Mouse (Mus musculus): ENCODE data around the gene Plxdc1.

Gene Plxdc1

DNA sequence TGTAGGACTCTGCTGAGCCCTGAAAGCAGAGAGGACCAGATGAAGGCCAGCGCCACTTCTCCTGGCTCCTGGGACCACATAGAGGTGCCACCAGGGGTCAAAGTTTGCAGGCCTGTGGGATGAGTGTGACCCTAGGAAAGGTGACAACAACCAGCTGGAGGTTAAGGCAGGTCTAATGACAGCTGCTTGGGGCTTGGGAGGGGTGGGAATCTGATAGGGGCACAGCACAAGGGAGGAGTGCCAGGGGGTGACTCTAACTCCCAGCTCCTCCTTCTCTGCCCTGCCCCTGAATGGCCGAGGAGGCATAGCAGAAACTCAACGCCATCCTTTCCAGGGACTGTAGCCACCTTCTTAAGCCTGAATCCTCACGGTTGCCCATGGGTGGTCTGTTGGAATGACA is 30.6 kb upstream of the Plxdc1 start:
- no peak for DNase-seq (ENCODE audit: low read depth, low spot score)

DNA sequence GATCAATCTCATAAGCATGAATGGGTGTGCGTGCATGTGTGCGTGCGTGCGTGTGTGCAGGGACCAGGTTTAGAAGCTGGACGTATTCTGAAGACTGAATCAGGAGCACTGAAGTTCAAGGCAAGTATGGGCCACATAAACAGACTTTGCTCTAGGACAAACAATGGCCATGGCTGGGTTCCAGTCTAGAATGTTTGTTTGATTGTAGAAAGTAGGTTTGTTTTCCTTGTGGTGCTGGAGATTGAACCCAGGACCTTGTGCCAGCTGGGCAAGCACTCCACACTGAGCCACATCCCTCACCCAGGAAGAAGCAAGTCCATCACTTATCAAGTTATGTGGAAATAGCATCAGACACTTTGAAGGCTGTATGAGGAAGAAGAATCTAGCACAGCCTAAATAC is 29.9 kb upstream of the Plxdc1 start:
- DNase-seq (ENCODE audit: low read depth, low spot score) = no peak

DNA sequence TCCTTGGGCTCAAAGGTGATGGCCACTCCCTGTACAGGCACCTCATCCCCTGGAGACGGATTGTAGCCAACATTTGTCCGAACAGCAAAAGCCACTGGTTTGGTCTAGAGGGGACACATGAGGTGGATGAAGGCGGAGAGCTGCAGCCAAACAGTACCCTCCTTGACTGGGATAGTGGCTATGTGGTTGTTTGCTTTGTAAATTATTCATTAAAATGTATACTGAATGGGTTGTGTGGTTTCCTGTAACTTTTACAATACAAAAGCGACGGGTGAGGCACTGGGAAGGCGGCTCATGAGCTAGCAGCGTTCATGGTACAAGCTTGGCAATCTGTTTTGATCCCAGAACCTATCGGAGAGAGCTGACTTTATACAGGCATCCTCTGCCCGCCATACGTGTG is 26.6 kb upstream of the Plxdc1 start:
- no peak for DNase-seq (ENCODE audit: low read depth, low spot score)

DNA sequence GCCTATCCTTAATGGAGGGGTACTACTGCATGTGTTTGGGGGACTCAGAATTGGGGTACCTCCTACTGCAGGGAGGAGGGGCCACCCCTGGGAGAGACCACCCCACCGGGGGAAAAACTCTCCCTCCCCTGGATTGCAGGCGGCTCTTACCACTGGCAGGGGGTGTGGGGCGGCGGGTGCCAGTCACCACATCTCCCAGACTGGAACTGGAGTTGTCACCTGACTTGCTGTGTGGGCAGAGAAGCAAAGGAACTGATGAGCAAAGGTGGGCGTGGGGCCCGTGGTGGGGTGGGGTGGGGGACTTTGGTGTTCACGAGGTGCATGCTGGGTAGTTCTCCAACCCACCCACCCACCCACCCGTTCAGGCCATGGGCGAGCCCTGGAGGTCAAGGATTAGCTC is 25.5 kb upstream of the Plxdc1 start:
- DNase-seq (ENCODE audit: low read depth, low spot score) = no peak

DNA sequence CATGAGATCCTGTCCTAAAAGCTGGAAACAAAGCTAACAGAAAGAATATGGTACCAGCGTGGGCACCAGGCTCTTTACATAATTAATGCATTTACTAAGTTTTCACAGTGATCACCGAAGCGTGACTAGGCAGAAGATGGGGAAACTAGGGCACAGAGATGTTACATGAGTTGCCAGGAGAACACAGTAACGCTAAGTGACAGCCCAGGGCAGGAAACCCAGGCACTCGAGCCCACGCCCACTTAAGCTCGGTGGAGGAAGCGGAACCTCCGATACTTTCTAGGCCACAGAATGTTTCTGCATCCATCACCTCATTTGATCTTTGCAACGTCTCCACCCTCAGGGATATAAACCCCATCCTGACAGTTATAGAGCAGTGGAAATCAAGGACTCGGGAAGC is 21.8 kb upstream of the Plxdc1 start:
- no peak for DNase-seq (ENCODE audit: low read depth, low spot score)

DNA sequence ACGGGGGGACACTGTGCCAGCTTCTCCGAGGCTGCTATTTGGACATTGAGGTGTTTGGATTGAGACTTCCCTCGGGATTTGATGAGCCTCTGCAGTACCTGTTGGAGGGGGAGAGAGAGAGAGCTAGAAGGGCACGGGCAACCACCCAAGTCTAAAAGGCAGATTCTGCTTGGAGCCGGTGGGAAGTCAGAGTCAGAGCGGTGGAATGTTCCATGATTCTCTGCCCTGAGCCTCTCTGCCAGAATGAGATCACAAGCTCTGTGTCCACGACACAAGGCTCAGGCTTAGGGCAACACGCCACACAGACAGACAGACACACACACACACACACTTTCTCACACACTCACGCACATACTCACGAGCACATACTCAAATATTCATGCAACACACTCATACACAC is 19.4 kb upstream of the Plxdc1 start:
- no peak for DNase-seq (ENCODE audit: low read depth, low spot score)

DNA sequence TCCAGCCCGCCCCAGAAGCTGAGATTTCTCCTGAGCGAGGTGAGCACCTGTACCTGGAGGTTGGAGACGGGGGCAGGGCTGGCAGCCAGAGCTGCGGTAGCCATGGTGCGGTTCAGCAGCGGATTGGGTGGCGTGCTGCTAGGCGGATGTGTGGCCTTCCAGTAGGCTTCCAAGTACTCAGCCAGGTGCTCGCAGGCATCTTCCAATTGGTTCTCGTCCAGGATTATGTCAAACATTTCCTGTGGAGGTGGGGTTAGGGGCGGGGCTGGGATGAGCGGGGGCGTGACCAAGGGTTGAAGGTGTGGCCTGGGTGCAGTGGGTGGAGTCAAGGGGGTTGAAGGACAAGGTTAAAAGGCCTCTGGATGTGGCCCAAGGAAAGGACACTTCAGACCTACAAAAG is 18.8 kb upstream of the Plxdc1 start:
- DNase-seq (ENCODE audit: low read depth, low spot score) = no peak

DNA sequence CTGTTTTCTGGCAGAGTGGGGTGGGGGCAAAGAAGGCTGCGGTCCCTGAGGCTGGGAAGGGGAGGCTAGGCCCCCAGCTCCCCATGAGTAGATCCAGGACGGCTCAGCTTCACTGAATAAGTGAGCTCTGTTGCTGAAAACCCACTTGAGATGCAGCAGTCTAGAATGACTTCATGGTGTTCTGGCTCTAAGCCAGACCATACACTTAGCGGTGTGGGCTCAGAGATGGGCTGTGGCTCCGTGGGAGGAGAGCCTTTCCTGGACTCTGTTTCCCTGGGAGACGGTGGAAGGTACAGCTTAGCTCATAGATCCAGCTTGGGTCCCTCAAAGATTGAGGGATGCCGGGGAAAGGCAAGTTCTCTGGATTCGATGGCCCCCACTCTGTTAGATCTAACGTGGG is 17.9 kb upstream of the Plxdc1 start:
- DNase-seq (ENCODE audit: low read depth, low spot score) = no peak

DNA sequence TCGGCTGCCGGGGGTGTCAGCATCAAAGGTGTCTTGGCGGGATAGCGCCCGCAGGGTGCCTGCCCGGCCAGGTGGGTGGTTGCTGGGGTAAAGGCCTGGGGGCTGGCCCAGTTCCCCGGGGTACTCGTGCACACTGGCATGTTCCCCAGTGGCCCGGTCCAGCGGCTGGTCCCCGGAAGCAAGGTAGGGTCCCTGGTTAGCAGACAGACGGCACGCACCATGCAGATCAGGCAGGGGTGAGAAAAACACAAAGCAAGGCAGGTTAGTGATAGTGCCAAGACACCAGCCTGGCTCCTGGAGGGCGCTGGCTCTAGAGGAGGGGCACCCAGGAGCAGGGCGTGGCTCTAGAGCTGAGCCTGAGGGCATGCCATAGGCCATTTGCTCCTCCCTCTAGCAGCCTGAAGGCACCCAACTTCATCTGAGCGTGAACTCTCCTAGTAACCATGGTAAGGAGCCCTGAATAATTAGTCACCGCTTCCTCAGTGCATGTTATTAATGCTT is 17.0 kb upstream of the Plxdc1 start:
- DNase-seq (ENCODE audit: low read depth, low spot score) = no peak

DNA sequence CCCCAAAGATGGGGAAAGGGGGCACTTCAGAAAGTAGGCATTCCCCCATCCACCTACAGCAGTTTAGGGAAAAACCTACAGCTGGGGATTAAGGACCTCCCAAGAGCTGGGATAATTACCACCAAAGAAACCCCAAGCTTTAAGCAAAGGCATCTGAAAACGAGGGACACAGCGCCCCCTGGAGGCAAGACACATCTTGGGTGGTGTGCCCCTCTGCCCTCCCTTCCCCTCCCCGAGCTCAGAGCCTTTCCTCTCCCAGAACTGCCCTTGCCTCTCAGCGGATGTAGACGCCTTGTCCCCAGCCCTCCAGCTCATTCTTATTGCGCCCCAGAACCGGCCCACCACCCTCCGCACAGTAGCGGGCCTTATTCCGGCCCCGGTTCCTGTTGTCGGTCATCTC is 16.4 kb upstream of the Plxdc1 start:
- DNase-seq (ENCODE audit: low read depth, low spot score) = peak; percentile 44

DNA sequence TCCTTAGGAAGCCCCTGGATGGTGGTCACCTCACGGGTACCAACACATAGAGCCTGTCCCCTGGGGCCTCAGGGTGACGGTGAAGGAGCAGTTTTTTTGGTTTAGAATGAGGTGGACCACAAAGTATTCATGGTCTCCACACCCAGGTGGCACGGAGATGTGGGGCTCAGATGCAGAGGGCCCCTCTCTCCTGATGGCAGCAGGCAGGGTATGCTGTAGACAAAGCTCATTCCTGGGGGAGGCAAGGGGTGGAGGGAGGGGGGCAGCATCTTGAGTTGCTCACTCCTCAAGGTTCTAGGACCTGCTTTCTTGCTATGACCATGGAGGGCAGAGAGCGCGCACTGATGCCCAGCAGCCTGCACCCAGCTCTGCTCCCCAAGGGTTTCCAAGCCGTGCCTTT is 15.7 kb upstream of the Plxdc1 start:
- DNase-seq (ENCODE audit: low read depth, low spot score) = no peak

DNA sequence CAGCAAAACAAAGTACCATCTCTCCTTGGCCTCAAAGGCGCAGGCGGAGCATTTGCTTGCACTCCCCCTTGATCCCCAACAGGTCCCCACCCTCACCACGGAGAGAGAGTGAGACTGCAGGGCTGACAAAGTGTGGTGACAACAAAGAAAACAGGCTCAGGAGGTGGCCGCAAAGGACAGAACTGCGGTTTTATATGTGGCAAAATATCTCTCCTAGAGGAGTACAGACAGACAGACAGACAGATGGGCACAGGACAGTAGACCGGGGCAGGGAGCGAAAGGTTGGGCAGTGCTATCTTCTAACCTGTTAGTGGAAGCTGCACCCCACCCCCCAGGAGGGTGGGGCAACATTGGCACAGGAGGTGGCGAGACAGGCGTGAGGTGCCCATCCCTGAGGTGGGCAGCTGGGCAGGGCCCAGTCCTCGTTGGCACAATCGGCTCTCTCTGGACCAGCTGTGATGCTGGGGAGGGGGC is 15.1 kb upstream of the Plxdc1 start:
- DNase-seq (ENCODE audit: low read depth, low spot score) = no peak

DNA sequence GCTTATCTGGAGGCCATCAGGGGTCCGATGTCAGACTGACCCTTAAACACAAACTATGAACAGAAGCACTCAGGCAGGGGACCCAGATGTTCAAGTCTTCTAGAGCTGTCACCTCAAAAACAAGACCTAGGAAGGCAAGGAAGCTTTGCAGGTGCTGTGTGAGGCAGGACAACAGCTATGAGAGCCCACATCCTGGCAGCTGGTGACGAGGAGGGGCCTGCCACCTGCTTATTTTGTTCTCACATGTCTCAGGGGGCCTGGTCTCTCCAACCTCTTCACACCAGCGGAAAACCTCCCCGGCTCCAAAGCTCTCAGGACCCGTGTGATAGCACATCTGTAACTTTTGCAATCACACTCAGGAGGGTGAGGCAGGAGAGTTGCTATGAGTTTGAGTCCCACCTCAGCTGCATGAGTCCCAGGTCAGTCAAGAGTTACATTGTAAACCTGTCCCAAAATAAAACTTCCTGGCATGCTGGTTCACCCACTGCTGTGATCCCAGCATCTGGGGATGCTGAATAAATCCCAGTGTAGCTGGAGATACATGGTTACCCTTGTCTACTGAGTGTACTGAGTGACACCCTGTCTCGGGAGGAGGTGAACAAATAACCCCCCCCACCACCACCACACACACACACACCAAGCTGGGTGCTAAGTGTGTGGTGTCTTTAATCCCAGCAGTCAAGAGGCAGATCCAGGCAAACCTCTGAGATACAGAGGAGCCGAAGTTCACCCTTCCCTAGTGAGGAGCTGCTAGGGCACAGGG is 14.3 kb upstream of the Plxdc1 start:
- no peak for DNase-seq (ENCODE audit: low read depth, low spot score)

DNA sequence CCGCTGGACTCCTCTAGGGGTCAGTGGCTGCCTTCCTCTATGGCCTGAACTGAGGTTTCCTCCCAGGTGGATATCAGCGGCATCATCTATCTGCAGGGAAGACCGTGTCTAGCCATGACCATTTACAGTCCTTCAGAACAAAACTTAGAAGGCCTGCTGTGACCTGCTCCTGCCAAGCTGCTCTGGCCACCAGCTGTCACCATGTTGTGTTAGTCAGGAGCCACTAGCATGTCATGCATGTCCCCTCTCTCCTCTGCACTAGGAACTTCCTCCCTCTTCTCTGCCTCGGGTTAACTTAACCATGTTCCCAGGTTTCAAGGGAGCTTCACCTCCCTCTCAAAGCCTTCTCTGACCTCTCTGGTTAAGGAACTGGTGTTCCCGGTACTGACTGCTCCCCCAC is 13.5 kb upstream of the Plxdc1 start:
- no peak for DNase-seq (ENCODE audit: low read depth, low spot score)

DNA sequence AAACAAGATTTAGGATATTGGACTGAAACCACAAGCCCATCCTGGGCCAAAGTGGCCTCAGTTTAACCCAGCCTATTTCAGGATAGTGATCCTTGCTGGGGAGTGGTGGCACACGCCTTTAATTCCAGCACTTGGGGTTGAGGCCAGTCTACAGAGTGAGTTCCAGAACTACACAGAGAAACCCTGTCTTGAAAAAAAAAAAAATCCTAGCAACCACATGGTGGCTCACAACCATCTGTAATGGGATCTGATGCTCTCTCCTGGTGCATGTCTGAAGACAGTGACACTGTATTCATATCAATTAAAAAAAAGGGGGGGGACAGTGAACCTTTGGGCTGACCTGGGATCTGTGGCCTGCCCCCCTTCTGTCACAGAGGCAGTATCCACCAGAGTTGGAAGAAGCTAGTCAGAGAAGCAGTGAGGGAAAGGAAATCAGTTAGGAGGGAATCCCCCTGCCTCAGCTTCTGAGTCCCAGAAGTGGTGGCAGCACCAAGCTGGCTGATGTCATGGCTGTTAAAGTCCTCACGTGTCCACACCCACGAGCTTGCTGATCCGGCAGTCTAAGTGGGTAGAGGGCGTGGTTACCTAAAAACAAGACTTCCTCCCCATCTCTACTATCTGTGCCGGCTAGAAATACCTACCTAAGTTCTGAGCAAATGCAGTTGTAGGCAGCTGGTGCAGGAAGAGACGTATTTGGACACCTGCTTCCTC is 12.8 kb upstream of the Plxdc1 start:
- no peak for DNase-seq (ENCODE audit: low read depth, low spot score)

DNA sequence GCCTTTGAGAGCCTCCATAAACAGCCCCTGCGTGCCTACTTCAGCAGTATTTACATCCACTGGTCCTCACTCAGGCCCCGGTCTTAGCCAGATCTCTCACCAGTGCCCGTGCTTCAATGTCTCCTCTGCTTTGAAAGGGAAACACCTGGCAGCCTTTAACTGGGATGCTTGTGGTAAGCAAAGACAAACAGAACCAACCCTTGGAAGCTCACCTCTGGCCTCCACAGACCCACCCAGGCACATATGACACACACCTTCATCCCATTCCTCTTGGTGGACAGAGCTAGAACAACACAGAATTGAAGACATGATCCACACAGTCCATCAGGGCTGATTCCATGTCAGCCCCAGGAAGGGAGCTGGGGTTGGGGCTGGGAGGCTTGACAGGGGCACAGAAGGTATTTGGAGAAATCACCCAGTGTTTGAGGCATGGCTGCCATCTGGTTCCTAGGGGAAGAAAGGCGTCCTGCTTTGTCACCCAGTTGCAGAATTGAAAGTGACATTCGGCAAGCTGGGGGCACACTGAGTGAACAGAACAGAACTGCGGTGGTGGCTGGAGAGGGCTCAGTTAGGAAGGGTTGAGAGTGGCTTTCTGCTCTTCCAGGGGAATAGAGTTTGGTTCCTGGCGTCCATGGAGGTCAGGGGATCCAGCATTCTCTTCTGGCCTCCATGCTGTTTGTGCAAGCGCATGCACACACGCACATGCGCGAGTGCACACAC is 12.0 kb upstream of the Plxdc1 start:
- DNase-seq (ENCODE audit: low read depth, low spot score) = no peak

DNA sequence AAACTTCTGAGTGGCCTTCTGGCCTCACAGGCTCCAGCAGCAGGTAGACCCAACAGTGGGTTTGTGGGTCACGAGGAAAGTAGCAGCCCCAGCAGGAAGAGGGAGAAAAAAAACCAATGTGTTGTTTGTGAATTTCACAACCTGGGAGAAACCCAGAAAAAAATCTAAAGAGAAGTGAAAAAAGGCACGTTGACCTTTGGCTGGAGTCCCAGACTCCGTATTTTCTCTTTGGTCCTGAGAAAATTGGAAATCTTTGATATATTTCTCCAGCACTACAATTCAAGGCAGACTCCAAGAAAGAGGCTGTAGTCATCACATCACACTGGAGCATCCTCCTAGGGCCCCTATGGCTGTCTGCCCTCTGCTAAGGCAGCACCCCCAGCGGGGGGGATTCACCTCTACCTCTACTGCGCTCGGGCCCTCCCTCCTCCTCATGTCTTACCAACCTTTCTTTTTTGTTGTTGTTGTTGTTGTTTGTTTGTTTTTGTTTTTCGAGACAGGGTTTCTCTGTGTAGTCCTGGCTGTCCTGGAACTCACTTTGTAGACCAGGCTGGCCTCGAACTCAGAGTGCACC is 11.2 kb upstream of the Plxdc1 start:
- no peak for DNase-seq (ENCODE audit: low read depth, low spot score)

DNA sequence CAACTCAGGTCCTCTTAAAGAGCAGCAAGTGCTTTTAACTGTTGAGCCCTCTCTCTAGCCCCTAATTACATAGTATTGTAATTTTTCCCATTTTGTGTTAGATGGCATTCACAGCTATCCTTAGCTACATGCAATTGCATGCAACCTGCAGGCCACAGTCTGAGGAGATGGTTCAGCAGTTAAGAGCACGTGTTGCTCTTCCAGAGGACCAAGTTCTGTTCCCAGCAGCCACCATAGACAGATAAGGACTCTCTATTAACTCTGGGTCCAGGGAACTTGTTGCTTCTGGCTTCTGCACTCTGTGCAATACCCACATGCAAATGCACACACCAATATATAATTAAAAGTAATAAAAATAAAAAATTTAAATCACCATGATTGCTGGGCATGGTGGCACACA is 10.4 kb upstream of the Plxdc1 start:
- DNase-seq (ENCODE audit: low read depth, low spot score) = no peak

DNA sequence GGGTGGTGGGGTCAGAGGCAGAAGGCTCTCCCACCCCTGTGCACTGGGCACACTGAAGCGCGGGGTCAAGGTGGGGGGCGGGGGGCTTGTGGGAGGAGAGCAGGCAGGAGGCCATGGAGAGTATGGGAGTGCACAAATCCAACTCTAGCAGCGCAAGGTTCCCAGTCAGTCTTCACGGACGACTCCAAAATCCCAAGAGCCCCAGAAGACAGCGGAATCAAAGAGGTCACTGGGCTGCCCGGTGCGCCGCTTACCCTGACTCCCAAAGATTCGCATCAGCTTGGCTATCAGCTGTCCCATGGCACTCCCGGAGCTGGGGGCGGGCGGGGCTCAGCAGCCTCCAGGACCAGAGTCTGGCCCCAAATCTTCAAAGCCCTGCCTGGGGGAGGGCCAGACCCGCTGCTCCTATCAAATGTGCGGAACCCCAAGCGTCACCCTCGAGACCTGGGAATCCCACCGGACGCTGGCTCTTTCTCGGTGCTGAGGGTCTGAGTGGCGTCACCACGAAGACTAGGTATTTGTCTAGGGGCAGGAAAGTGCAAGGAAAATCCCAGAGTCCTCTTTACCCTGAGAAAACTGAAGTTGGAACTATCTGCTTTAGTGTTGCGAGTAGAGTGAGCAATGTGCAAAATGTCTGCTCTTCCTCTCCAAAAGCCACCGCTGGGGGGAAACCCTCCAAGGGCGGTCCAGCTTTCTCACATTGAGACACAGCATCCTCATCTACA is 9.5 kb upstream of the Plxdc1 start, which contains the start of gene Arl5c:
TSS of gene Arl5c (minus strand) at position 618 of the 725 bp plus-strand sequence.
- DNase-seq (ENCODE audit: low read depth, low spot score) = no peak

DNA sequence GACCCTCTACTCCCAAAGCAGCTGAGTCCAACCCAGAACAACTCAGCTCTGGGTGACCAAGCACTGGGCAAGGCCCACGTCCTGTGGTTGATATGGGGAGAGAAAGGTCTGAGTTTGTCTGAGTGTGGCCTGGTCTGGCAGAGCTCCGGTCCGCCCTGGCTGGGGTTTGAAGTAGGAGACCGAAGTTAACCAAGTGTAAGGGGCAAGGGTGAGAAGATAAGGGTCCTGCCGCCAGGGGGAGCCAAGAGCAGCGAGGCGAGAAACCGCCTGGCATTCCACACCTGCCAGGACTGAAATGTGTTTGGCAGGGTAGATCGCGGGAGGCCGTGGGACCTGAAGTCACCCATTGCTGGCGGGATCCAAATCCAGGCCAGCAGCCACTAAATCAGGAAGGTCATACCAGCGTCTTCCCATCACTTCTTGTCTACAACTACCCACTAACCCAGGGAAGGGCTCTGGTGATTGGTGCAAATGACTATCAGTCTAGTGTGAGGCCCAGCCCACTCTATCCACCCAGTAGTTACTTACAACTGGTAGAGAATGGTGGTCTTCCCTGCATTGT is 8.4 kb upstream of the Plxdc1 start:
- peak; percentile 50 for DNase-seq (ENCODE audit: low read depth, low spot score)

DNA sequence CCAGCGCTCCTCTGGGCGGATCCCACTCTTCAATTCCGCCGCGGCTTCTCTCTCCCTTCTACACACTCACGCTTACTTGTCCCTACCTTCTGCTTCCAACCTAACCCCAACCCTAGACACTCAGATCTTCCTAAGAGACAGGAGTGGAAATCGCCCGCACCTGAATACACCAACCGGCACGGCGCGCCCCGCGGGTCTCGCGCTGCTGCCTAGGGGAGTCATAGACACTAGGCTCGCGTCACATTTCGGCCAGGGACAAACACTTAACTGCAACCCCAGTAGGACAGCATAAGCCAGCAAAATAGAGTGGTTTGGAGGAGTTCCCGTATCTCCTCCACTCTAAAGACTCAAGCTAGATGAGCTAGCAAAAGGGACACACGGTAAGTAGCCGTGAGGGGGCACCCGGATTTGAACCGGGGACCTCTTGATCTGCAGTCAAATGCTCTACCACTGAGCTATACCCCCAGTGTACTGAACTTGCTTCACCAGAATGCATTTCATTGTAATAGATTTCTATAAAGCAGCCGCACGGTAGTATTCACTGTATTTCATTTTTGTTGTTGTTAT is 2.4 kb upstream of the Plxdc1 start:
- peak; percentile 73 for DNase-seq (ENCODE audit: low read depth, low spot score)
